Mouse (Mus musculus) erythroblast, embryonic 14.5 days (primary cell): Measurements from ENCODE around the gene Haus4.

ENCODE experiments used
- GATA1 ChIP-seq: IDR thresholded peaks from 2 replicates; pipeline ENCODE4 v1.6.1; 2012; ENCODE audit warnings: low read length, inconsistent platforms, mixed read lengths
- TAL1 ChIP-seq: IDR thresholded peaks from 3 replicates; pipeline ENCODE4 v1.6.1; 2012; ENCODE audit warnings: low read length, inconsistent platforms, mixed read lengths

DNA sequence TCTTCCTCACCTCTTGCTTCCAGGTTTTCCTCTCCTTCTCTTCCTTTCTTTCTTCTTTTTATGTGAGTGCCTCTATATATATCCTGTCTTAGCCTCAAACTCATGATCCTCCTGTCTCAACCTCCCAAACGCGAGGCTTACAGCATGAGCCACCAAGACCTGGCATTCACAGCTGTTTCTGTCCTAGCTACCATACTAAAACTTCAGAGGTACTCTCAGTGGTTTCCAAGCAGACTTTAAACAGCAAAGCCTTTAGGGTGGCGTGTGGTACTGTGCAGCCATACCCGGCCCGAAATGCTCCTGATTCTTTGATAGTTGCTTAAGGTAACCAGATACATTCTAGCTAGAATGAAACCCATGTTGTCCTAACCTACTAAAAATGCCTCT lies 26.4 kb downstream of the Haus4 start:
- no peak for TF ChIP-seq GATA1
- no peak for TF ChIP-seq TAL1
